Mouse (Mus musculus): ENCODE measurements around the gene Polr2m. TPM values are rescaled to one million over a fixed set of nuclear protein-coding genes. Genes with fewer than 3 reads are reported as not detected.

Polr2m gene
- polyA plus RNA-seq, 1 experiment: 203 TPM

DNA sequence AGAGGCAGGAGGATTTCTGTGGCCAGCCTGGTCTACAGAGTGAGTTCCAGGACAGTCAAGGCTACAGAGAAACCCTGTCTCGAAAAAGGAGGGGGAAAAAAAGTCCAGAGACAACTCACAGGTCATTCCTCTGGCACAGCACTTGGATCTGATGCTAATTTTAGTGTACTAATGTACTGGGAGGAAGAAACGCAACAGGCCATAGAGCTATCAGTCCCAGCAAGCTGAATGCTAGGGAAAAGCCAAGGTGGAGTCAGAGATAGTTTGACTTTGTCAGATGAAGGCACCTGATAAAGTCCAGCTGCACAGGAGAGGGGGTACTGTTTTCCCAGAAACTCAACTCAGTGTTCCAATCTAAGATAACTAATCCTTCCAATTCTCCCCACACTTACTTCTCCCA, 5.4 kb downstream of the Polr2m start:
- no peak overlapping the region for H3K4me3 ChIP-seq (ENCODE audit: low read depth, low read length)
- H3K27me3 ChIP-seq (ENCODE audit: control insufficient read depth, insufficient read depth, low read length, poor library complexity, severe bottlenecking): no peaks in the 10 kb centered on the region
- no peak overlapping the region for H3K9ac ChIP-seq (ENCODE audit: low read depth, poor library complexity, severe bottlenecking)
- no peak for TF ChIP-seq POLR2A (IDR thresholded peaks at IDR 0.05; ENCODE audit: insufficient read depth, low read length)
- no peak for TF ChIP-seq EP300 (IDR thresholded peaks at IDR 0.05; ENCODE audit: insufficient read depth, low read depth, low read length)
- TF ChIP-seq CTCF (IDR thresholded peaks at IDR 0.05; ENCODE audit: low read depth, low read length): no peak
- H3K4me1 ChIP-seq (ENCODE audit: control insufficient read depth, insufficient read depth, low read length): no peaks in the 10 kb centered on the region
- H3K27ac ChIP-seq (ENCODE audit: insufficient read depth, low read length): no peak overlapping the region
- H3K9me3 ChIP-seq (replicated peaks; ENCODE audit: control insufficient read depth, insufficient read depth, low read length, poor library complexity, severe bottlenecking): peaks cover 18% of the 10 kb centered on the region
- peaks cover 77% of the 10 kb centered on the region for H3K36me3 ChIP-seq (ENCODE audit: control insufficient read depth, insufficient read depth, low read length, poor library complexity, severe bottlenecking)

DNA sequence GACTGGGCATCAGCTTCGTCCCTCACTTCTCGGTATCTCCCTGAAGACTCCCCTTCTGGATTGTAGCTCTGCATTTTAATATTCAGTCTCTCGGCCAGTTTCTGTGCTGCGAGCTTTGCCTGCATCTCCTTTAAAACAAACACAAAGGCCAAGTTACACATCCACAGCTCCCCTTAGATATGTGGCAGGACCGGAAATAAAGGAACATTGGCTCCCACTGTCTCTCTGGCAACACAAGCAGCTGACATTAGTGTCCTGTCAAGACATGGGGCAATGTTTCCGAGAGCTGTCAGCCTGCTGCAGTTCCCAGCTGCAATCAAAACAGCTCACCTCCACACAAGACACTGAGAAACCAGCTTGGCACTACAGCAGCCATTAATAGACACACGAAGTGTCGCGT, 6.3 kb downstream of the Polr2m start:
- Histone ChIP-seq H3K4me3 (ENCODE audit: low read depth, low read length) (no peak overlapping the region), H3K36me3 (ENCODE audit: control insufficient read depth, insufficient read depth, low read length, poor library complexity, severe bottlenecking) (peaks cover 77% of the 10 kb centered on the region), H3K4me1 (ENCODE audit: control insufficient read depth, insufficient read depth, low read length) (no peaks in the 10 kb centered on the region), H3K27ac (ENCODE audit: insufficient read depth, low read length) (no peak overlapping the region), H3K9ac (ENCODE audit: low read depth, poor library complexity, severe bottlenecking) (no peak overlapping the region), H3K27me3 (ENCODE audit: control insufficient read depth, insufficient read depth, low read length, poor library complexity, severe bottlenecking) (no peaks in the 10 kb centered on the region), H3K9me3 (replicated peaks; ENCODE audit: control insufficient read depth, insufficient read depth, low read length, poor library complexity, severe bottlenecking) (peaks cover 18% of the 10 kb centered on the region)
- TF ChIP-seq EP300 (IDR thresholded peaks at IDR 0.05; ENCODE audit: insufficient read depth, low read depth, low read length): no peak
- TF ChIP-seq CTCF (IDR thresholded peaks at IDR 0.05; ENCODE audit: low read depth, low read length): no peak
- no peak for TF ChIP-seq POLR2A (IDR thresholded peaks at IDR 0.05; ENCODE audit: insufficient read depth, low read length)

DNA sequence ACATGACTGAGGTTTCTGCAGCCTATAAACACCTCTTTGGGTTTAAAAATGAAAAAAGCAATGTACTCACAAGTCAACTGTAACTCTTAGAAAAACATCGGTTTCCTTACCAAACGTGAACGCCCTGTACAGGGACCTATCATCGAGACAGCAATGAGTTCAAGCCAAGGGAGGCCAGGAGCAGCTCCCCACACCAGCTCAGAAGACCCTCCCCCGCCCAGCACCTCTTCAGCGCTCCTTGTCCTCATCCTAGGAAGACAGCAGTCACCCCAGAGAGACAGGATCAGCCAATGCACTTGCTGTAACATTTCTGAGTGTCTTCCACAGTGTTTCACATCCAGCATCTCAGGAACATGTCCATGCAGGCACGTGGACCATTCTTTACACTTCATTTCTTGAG, 7.1 kb downstream of the Polr2m start:
- H3K4me1 ChIP-seq (ENCODE audit: control insufficient read depth, insufficient read depth, low read length): no peaks in the 10 kb centered on the region
- no peaks in the 10 kb centered on the region for H3K27me3 ChIP-seq (ENCODE audit: control insufficient read depth, insufficient read depth, low read length, poor library complexity, severe bottlenecking)
- peaks cover 72% of the 10 kb centered on the region for H3K36me3 ChIP-seq (ENCODE audit: control insufficient read depth, insufficient read depth, low read length, poor library complexity, severe bottlenecking)
- TF ChIP-seq EP300 (IDR thresholded peaks at IDR 0.05; ENCODE audit: insufficient read depth, low read depth, low read length) (no peak), CTCF (IDR thresholded peaks at IDR 0.05; ENCODE audit: low read depth, low read length) (no peak), POLR2A (IDR thresholded peaks at IDR 0.05; ENCODE audit: insufficient read depth, low read length) (no peak)
- H3K4me3 ChIP-seq (ENCODE audit: low read depth, low read length): no peak overlapping the region
- H3K9ac ChIP-seq (ENCODE audit: low read depth, poor library complexity, severe bottlenecking): no peak overlapping the region
- no peak overlapping the region for H3K27ac ChIP-seq (ENCODE audit: insufficient read depth, low read length)
- H3K9me3 ChIP-seq (replicated peaks; ENCODE audit: control insufficient read depth, insufficient read depth, low read length, poor library complexity, severe bottlenecking): peaks cover 18% of the 10 kb centered on the region

DNA sequence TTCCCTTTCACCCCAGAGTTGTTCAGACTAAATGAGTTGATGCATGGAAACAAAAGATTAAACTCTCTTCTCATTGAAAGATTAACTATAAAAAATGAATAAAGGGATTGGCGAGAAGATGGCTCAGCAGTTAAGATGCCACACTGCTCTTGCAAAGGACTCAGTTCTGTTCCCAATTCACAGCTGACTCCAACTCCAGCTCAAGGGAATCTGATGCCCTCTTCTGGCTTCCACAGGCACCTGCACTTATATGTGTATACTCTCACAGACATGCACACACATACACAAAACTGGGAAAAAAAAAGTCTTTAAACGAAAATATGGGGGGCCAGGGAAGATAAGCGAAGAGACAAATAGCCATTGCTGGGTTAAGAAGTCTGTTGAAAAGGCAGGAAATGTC, 9.1 kb downstream of the Polr2m start:
- Histone ChIP-seq H3K36me3 (ENCODE audit: control insufficient read depth, insufficient read depth, low read length, poor library complexity, severe bottlenecking) (peaks cover 52% of the 10 kb centered on the region), H3K4me1 (ENCODE audit: control insufficient read depth, insufficient read depth, low read length) (no peaks in the 10 kb centered on the region)
- TF ChIP-seq EP300 (IDR thresholded peaks at IDR 0.05; ENCODE audit: insufficient read depth, low read depth, low read length) (no peak), POLR2A (IDR thresholded peaks at IDR 0.05; ENCODE audit: insufficient read depth, low read length) (no peak), CTCF (IDR thresholded peaks at IDR 0.05; ENCODE audit: low read depth, low read length) (no peak)

DNA sequence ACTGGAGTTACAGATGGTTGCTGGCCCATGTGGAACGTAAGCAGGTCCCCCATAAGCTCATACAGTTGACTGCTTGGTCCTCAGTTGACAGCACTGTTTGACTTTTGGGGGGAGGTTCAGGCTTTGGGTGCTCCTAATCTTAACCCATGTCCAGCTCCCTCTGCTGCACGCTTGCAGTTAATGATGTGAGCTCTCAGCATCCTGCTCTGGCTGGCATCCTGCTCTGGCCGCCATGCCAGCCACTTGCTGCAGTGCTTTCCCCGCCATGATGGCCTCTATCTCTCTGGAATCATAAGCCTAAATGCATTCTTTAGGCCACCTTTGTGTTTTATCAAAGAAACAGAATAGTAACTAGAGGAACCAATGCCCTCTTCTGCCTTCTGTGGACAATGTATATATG, 10.2 kb downstream of the Polr2m start:
- Histone ChIP-seq H3K27me3 (ENCODE audit: control insufficient read depth, insufficient read depth, low read length, poor library complexity, severe bottlenecking) (no peaks in the 10 kb centered on the region), H3K36me3 (ENCODE audit: control insufficient read depth, insufficient read depth, low read length, poor library complexity, severe bottlenecking) (peaks cover 42% of the 10 kb centered on the region), H3K9ac (ENCODE audit: low read depth, poor library complexity, severe bottlenecking) (no peak overlapping the region), H3K4me1 (ENCODE audit: control insufficient read depth, insufficient read depth, low read length) (no peaks in the 10 kb centered on the region), H3K4me3 (ENCODE audit: low read depth, low read length) (no peak overlapping the region), H3K27ac (ENCODE audit: insufficient read depth, low read length) (no peak overlapping the region), H3K9me3 (replicated peaks; ENCODE audit: control insufficient read depth, insufficient read depth, low read length, poor library complexity, severe bottlenecking) (peaks cover 18% of the 10 kb centered on the region)
- no peak for TF ChIP-seq EP300 (IDR thresholded peaks at IDR 0.05; ENCODE audit: insufficient read depth, low read depth, low read length)
- no peak for TF ChIP-seq CTCF (IDR thresholded peaks at IDR 0.05; ENCODE audit: low read depth, low read length)
- no peak for TF ChIP-seq POLR2A (IDR thresholded peaks at IDR 0.05; ENCODE audit: insufficient read depth, low read length)

More for the DNA sequence above, 9.1 kb downstream of the Polr2m start:
- H3K27me3 ChIP-seq (ENCODE audit: control insufficient read depth, insufficient read depth, low read length, poor library complexity, severe bottlenecking): no peaks in the 10 kb centered on the region
- H3K4me3 ChIP-seq (ENCODE audit: low read depth, low read length): no peak overlapping the region
- H3K9me3 ChIP-seq (replicated peaks; ENCODE audit: control insufficient read depth, insufficient read depth, low read length, poor library complexity, severe bottlenecking): peaks cover 18% of the 10 kb centered on the region
- H3K27ac ChIP-seq (ENCODE audit: insufficient read depth, low read length): no peak overlapping the region
- H3K9ac ChIP-seq (ENCODE audit: low read depth, poor library complexity, severe bottlenecking): no peak overlapping the region

DNA sequence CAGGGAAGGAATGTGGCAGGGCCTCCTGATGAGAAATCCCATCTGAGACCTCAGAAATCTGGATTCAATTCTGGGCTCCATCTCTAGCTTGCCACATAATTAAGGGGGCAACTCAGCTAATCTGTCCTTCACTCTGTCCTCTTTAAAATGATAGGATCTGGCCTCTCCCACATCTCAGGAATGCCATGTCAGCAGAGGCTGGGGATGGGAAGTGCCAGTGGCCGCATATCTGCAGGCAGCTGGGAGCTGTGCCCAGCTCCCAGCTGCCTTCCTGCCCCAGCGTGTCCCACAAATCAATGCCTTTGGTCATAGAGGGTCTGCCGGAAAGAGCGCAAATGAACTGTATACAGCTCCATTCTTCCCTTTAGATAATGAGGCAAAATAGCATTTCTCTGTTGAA, 18.3 kb downstream of the Polr2m start:
- no peak overlapping the region for H3K27ac ChIP-seq (ENCODE audit: insufficient read depth, low read length)
- no peaks in the 10 kb centered on the region for H3K27me3 ChIP-seq (ENCODE audit: control insufficient read depth, insufficient read depth, low read length, poor library complexity, severe bottlenecking)
- H3K36me3 ChIP-seq (ENCODE audit: control insufficient read depth, insufficient read depth, low read length, poor library complexity, severe bottlenecking): no peaks in the 10 kb centered on the region
- TF ChIP-seq CTCF (IDR thresholded peaks at IDR 0.05; ENCODE audit: low read depth, low read length) (no peak), POLR2A (IDR thresholded peaks at IDR 0.05; ENCODE audit: insufficient read depth, low read length) (no peak), EP300 (IDR thresholded peaks at IDR 0.05; ENCODE audit: insufficient read depth, low read depth, low read length) (no peak)
- no peaks in the 10 kb centered on the region for H3K4me1 ChIP-seq (ENCODE audit: control insufficient read depth, insufficient read depth, low read length)
- H3K4me3 ChIP-seq (ENCODE audit: low read depth, low read length): no peak overlapping the region
- no peak overlapping the region for H3K9ac ChIP-seq (ENCODE audit: low read depth, poor library complexity, severe bottlenecking)
- no peaks in the 10 kb centered on the region for H3K9me3 ChIP-seq (replicated peaks; ENCODE audit: control insufficient read depth, insufficient read depth, low read length, poor library complexity, severe bottlenecking)

All from ES-Bruce4 (cell line).